Mouse (Mus musculus) megakaryocyte, embryonic 14.5 days (primary cell): ENCODE results near the gene B4galt3.

Source experiments
- FLI1 ChIP-seq: IDR thresholded peaks from 2 replicates; pipeline ENCODE4 v1.6.1; 2012; ENCODE audit warnings: low read length, inconsistent platforms, mixed read lengths
- GATA1 ChIP-seq: IDR thresholded peaks from 3 replicates; pipeline ENCODE4 v1.6.1; 2012; ENCODE audit warnings: mixed read lengths, low read length, inconsistent platforms, borderline replicate concordance

GRCm38 (mm10) chr1:171285096-171285892, 15.2 kb downstream of the B4galt3 start:
- TF ChIP-seq GATA1 (no peak), FLI1 (no peak)
